Mouse (Mus musculus): ENCODE data around the gene Mcrip2.

Mcrip2 gene

GRCm38 (mm10) chr17:25868601-25869191 lies at the start of gene Mcrip2:
Gene Mcrip2, minus strand, starts transcription at chr17:25868764.
- DNase-seq (ENCODE audit: low spot score in 2 of 2): peak; percentile 75 to 84

GRCm38 (mm10) chr17:25918037-25918750 lies 49.6 kb upstream of the Mcrip2 start:
- DNase-seq (ENCODE audit: low spot score in 2 of 2): no peak

DNA sequence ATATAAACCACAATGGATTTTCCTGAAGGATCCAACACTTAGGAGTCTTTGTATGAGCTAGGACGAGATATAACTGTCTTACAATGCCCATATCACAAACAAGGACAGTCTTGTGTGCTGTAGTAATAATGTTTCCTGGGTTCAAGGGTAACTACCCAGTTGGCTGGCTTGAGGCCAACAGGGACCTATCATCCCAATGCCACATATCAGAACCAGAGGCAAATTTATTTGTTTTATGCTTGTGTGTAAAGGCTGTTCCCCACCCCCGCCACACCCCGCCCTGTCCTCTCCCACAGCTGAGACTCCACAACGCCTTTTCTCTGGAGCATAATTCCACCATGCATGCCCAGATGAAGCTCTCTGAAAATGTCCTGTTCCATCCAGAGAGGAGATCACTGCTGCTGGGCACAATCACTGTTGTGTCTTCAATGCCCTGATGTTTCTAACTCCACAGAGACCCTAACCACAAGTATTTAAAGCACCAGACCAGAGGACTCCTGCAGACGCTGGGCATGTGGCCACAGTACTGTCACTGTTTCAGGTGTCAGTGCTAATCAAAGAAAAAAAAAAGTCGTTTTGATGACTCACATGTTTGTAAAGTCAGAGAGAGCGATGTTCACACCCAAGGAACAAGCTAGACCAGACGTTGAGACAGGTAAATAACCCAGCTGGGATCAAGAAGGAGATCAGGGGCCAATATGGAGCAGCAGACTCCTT lies 48.5 kb upstream of the Mcrip2 start:
- peak in 1 of 2 experiments; percentile 21 for DNase-seq (ENCODE audit: low spot score in 2 of 2)

DNA sequence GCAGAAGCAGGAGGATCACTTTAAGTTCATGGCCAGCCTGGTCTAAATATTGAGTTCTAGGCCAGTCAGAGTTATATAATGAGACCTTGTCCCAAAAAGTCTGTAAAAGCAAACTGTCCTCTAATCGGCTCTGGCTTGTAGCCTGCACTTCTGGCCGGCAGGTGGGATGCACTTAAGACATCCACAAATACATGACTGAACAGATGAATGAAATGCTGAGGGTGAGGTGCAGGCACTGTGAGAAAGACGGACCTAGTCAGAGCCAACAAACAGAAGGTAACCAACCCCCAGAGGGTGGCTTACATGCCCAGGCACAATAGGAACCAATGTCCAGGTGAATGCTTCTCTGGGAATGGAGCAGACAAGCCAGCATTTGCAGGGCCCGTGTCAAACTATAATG lies 45.7 kb upstream of the Mcrip2 start:
- DNase-seq (ENCODE audit: low spot score in 2 of 2): no peak

GRCm38 (mm10) chr17:25913877-25914275 lies 45.3 kb upstream of the Mcrip2 start:
- DNase-seq (ENCODE audit: low spot score in 2 of 2): no peak

DNA sequence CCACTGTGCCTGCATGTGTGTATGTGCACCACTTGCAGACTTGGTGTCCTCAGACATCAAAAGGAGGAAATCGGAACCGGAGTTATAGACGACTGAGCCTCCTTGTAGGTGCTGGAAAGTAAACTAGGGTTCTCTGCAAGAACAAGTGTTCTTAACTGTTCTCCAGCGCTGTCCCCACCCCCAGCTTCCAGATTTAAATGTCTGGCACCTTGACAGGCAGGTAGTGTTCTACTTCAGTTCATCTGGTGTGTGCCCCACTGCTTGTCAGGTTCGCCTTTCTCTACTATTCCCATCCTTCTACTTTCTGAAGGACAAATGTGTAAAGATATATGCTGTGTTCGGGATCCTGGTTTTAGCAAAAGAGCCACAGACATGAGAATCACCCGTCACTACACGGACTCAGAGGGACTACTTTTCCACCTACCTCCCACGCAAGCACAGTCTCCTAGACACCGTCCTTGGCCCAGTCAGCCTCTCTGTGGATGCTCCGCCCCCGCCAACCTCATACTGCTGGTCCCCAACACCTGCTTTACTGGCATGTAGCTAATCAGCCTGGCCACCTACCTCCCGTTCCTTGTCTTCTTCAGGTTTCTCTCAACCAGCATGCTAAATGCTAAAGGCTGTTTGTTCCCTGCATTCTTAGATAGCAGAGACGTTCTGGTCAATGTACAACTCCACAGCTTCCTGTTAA lies 44.8 kb upstream of the Mcrip2 start:
- DNase-seq (ENCODE audit: low spot score in 2 of 2): no peak

GRCm38 (mm10) chr17:25911816-25912215 lies 43.3 kb upstream of the Mcrip2 start:
- DNase-seq (ENCODE audit: low spot score in 2 of 2): peak in 1 of 2 experiments; percentile 27

- no peak for DNase-seq (ENCODE audit: low spot score in 2 of 2)
Measured at GRCm38 (mm10) chr17:25907640-25908039, 39.1 kb upstream of the Mcrip2 start.

GRCm38 (mm10) chr17:25903061-25903460 lies 34.5 kb upstream of the Mcrip2 start:
- DNase-seq (ENCODE audit: low spot score in 2 of 2): no peak

GRCm38 (mm10) chr17:25900193-25900592 lies 31.6 kb upstream of the Mcrip2 start:
- no peak for DNase-seq (ENCODE audit: low spot score in 2 of 2)

DNA sequence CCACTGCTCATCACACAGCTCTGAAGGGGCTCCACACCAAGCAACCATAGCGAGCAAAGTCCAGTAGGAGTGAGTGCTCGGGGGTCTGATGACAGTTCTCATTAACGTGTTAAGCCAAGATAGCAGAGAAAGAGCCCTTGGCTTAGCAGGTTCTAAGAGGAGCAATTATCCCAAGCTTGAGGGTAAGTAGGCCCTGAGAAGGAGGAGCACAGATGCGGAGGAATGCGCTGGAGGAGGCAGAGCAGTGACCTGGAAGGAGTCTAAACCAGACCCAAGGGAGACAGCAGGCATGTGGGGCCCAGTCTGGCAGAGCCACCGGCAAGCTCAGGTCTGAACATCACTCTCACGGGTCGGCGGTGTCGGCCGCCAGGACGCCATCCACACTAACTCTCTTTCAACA lies 27.3 kb upstream of the Mcrip2 start:
- DNase-seq (ENCODE audit: low spot score in 2 of 2): no peak

DNA sequence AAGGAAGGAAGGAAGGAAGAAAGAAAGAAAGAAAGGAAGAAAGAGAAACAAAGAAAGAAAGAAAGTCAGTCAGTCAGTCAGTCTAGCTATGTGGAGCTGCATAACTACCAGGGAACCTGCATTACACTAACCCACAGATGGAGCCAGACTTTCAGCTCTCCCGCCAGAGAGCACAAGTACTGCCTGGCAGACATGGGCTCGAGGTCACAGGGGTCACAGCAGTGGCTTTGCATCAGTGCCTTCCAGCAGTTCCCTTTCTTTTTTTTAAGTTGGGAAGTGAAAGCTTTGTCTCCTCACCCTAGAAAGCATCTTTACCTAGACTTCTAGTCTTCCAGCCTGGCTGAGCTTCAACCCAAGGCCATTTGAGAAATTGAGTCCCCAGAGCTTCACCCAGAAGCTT lies 26.9 kb upstream of the Mcrip2 start:
- DNase-seq (ENCODE audit: low spot score in 2 of 2): no peak

DNA sequence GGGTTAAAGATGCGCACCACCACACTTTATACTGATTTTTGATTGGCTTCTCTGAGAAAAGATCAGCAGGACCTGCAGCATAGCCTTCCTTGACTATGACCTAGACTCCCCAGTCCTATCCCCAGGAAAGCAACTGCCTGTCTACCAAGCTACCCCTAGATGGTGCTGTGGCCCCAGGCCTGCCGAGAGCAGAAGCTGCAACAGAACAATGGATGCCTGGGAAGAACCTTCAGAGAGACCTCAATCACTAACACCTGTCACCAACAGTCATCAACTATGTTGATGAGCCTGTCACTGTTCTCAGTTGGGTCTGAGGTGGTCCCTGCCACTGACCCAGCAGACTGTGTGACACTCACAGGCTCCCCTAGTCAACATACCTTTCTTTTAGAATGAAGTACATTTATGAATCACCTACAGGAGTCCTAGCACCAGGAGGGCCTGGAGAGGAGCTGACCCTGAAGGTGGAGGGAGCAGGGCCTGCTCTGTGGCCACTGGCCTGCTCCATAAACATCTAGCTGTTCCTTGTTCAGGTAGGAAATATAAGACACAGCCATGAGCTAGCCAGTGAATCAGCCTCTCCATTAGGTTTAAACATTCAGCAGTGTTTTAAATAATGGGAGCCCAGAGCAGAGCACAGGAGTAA lies 25.5 kb upstream of the Mcrip2 start:
- DNase-seq (ENCODE audit: low spot score in 2 of 2): peak in 1 of 2 experiments; percentile 39

DNA sequence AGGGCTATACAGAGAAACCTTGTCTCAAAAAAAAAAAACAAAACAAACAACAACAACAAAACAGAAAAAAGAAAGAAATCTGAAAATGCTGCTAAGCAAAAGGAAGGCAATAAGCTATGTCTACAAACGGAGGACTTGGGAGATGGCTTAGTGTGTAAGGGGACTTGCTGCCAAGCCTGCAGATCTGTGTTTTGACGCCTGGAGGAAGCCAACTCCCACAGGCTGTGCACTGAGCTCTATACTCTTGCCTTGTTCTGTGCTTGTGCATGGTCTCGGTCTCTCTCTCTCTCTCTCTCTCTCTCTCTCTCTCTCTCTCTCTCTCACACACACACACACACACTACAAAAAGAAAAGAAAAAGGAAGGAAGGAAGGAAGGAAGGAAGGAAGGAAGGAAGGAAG lies 20.3 kb upstream of the Mcrip2 start:
- DNase-seq (ENCODE audit: low spot score in 2 of 2): no peak

DNA sequence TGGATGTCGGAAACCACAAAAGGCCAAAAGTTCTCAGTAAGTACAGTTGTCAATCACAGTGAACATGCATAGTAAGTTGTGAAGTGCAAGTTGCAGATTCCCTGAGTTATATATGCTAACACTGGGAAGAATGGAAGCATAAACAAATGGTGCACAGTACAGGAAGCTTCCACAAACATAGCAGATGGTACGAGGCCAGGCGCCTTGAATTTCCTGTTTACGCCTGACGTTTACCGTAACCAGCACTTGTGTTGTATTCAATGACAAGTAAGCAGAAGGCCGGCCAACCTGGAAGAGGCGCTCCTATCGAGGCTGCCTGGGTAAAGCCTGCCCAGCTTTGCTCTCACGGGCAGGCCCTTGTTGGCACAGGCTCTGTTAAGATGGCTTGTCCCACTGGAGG lies 18.9 kb upstream of the Mcrip2 start:
- DNase-seq (ENCODE audit: low spot score in 2 of 2): no peak

DNA sequence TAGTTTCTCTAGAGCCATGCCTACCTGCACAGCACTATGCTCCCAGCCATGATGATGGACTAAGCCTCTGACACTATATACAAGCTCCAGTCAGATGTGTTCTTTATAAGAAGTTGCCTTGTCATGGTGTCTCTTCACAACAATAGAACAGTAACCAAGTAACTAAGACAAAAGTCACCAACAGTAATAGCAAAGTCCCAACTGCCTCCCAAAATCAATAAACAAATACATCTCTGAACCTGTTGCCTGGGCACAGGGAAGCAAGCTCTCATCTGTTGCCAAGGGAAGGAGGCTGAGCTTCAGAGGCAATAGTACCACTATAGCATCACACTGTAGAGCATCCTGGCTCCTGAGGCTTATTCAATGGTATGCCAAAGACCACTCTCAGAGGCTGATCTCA lies 18.2 kb upstream of the Mcrip2 start:
- no peak for DNase-seq (ENCODE audit: low spot score in 2 of 2)

GRCm38 (mm10) chr17:25885636-25886035 lies 17.1 kb upstream of the Mcrip2 start:
- no peak for DNase-seq (ENCODE audit: low spot score in 2 of 2)

- no peak for DNase-seq (ENCODE audit: low spot score in 2 of 2)
Measured at GRCm38 (mm10) chr17:25883824-25884223, 15.3 kb upstream of the Mcrip2 start.

GRCm38 (mm10) chr17:25883268-25883667 lies 14.7 kb upstream of the Mcrip2 start:
- DNase-seq (ENCODE audit: low spot score in 2 of 2): no peak

- DNase-seq (ENCODE audit: low spot score in 2 of 2): no peak
Measured at GRCm38 (mm10) chr17:25882306-25882705, 13.7 kb upstream of the Mcrip2 start.

DNA sequence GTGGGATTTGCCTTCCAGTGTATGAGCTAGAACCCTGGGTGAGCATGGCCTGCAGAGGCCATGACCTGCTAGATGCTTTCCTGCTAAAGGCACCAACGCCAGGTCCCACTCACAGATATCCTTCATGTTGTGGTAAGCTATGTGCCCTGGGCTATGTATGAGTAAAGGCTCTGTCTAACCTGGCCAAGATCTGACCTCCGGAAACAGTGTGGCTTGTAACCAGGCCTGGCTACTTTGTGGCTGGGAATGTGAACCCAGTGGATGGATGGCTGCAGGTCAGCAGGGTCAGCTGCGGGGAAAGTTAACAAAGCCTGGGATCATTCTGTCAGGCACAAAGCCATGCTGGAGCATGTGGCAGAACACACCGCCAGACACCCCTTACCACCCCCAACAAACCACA lies 13.1 kb upstream of the Mcrip2 start:
- DNase-seq (ENCODE audit: low spot score in 2 of 2): no peak

All from urinary bladder, adult 18-20 months (tissue).